Mouse (Mus musculus): ENCODE results near the gene Selenos. TPM values are rescaled to one million over a fixed set of nuclear protein-coding genes. Genes with fewer than 3 reads are reported as not detected.

The Selenos gene
- polyA plus RNA-seq, 1 experiment, result 50.9 TPM

DNA sequence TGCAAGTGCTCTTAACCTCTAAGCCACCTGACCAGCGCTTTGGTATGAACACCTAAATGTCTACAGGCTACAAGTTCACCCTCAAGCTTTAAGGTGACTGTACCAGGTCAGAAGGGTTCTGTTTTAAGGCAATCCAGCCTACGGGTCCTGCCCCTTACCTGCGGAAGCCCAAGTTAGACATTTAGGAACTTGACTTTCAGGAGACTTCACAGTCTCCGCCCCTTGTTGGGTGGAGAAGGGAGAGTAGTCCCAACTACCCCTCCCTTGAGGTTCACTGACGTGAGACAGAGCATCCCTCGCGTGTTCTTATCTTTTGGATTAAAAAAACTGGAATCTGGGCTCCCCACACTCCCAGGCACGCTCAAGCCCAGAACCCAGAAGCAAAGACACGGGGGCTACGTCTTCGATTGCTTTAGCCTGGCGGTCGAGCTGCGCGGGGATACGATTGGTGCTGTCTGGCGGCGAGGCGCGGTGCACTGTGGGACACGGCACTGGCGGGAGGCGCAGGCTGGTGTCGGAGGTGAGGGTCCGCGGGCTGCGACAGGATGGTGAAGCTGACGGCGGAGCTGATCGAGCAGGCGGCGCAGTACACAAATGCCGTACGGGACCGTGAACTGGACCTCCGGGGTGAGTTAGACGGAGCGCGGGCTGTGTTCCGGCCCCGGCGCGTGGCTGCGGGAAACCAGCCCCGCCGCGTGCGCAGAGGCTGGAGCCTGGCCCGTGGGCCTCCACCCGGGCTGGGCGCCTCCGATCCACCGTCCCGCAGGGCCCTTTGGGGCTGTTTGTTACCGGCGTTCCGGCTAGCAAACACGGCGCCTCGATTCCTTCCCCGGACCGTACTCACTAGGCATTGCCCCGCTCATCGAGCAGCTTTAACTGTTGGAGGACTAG, 19.1 kb upstream of the Selenos start:
- H3K4me2 ChIP-seq (ENCODE audit: low read depth), result peak overlapping the region; percentile 99
- no peaks in the 10 kb centered on the region for H3K27me3 ChIP-seq (ENCODE audit: control insufficient read depth, insufficient read depth, insufficient read length)
- H3ac ChIP-seq (ENCODE audit: control insufficient read depth, insufficient read length), result peak overlapping the region; percentile 23
- H3K79me2 ChIP-seq (ENCODE audit: control insufficient read depth, insufficient read depth), result peaks cover 26% of the 10 kb centered on the region
- peaks cover 26% of the 10 kb centered on the region for H3K36me3 ChIP-seq (ENCODE audit: control insufficient read depth, insufficient read depth)
- H3K4me3 ChIP-seq, result peak overlapping the region; percentile 91
- no peak for TF ChIP-seq CEBPB (IDR thresholded peaks at IDR 0.05; ENCODE audit: insufficient read depth, poor library complexity, severe bottlenecking)
- peak; percentile 81 for TF ChIP-seq SRF (IDR thresholded peaks at IDR 0.05; ENCODE audit: control insufficient read depth, insufficient read length, low read depth)
- TF ChIP-seq POLR2AphosphoS2 (IDR thresholded peaks at IDR 0.05; ENCODE audit: insufficient read length, low read depth), result peak; percentile 96
- TF ChIP-seq TCF3 (IDR thresholded peaks at IDR 0.05; ENCODE audit: insufficient read length, low read depth), result no peak
- no peak for TF ChIP-seq MYOD1 (IDR thresholded peaks at IDR 0.05; ENCODE audit: control insufficient read depth in 1 of 3, insufficient read length in 2 of 3, low read depth in 2 of 3)
- TF ChIP-seq REST (IDR thresholded peaks at IDR 0.05; ENCODE audit: insufficient read depth, insufficient read length), result no peak
- TF ChIP-seq USF1 (IDR thresholded peaks at IDR 0.05; ENCODE audit: low read depth), result no peak
- TF ChIP-seq E2F4 (IDR thresholded peaks at IDR 0.05; ENCODE audit: insufficient read depth), result no peak
- TF ChIP-seq POLR2A (IDR thresholded peaks at IDR 0.05; ENCODE audit: insufficient read length, low read depth), result peak; percentile 99
- TF ChIP-seq MAX (IDR thresholded peaks at IDR 0.05; ENCODE audit: low read depth), result no peak
- peak in 2 of 3 experiments; percentile 6 to 33 for TF ChIP-seq MYOG (IDR thresholded peaks at IDR 0.05; ENCODE audit: control insufficient read depth in 1 of 3, insufficient read depth in 1 of 3, insufficient read length in 2 of 3, low read depth in 2 of 3)
- TF ChIP-seq TCF12 (IDR thresholded peaks at IDR 0.05; ENCODE audit: insufficient read depth, poor library complexity, severe bottlenecking), result no peak

DNA sequence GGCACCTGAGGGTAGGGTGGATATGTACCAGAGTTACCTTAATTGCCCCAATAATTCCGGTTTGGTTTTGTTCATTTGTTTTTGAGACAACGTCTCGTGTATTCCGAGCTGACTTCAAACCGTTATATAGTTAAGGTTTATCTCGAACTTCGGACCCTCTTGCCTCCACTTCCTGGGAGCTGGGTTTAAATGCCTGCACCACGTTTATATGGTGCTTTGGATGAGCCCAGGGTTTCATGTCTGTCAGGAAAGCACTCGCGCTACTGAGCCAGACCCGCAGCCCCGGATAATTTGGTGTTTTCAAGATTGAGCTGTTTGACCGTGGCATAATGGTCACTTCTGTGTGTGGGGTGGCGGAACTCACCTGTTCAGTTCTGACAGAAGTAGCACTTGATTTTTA, 18.4 kb upstream of the Selenos start:
- Histone ChIP-seq H3K4me3 (peak overlapping the region; percentile 91), H3ac (ENCODE audit: control insufficient read depth, insufficient read length) (peak overlapping the region; percentile 23), H3K4me2 (ENCODE audit: low read depth) (peak overlapping the region; percentile 81), H3K36me3 (ENCODE audit: control insufficient read depth, insufficient read depth) (peaks cover 27% of the 10 kb centered on the region), H3K27me3 (ENCODE audit: control insufficient read depth, insufficient read depth, insufficient read length) (no peaks in the 10 kb centered on the region), H3K79me2 (ENCODE audit: control insufficient read depth, insufficient read depth) (peaks cover 26% of the 10 kb centered on the region)
- TF ChIP-seq POLR2AphosphoS2 (IDR thresholded peaks at IDR 0.05; ENCODE audit: insufficient read length, low read depth) (no peak), USF1 (IDR thresholded peaks at IDR 0.05; ENCODE audit: low read depth) (no peak), POLR2A (IDR thresholded peaks at IDR 0.05; ENCODE audit: insufficient read length, low read depth) (no peak), TCF3 (IDR thresholded peaks at IDR 0.05; ENCODE audit: insufficient read length, low read depth) (no peak), REST (IDR thresholded peaks at IDR 0.05; ENCODE audit: insufficient read depth, insufficient read length) (no peak), MAX (IDR thresholded peaks at IDR 0.05; ENCODE audit: low read depth) (no peak), MYOD1 (IDR thresholded peaks at IDR 0.05; ENCODE audit: control insufficient read depth in 1 of 3, insufficient read length in 2 of 3, low read depth in 2 of 3) (no peak), E2F4 (IDR thresholded peaks at IDR 0.05; ENCODE audit: insufficient read depth) (no peak)

DNA sequence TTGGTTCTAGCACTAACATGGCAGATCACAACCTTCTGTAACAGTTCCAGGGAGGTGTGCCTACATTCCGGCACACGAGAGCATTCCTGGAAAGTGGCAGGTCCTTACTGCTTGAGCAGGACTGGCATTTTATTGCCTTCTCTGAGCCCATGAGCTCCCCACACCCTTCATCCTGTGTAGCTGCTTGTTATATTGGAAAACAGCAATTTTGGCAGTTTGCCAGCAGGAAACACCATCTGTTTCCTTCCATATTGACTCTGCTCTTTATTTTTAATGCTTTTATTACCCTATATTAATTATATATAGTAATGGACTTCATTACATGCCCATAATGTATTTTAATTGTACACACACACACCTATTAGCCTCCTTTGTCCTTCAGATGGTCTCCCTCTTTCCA, 3.0 kb upstream of the Selenos start:
- no peak overlapping the region for H3ac ChIP-seq (ENCODE audit: control insufficient read depth, insufficient read length)
- no peak overlapping the region for H3K4me2 ChIP-seq (ENCODE audit: low read depth)
- TF ChIP-seq E2F4 (IDR thresholded peaks at IDR 0.05; ENCODE audit: insufficient read depth) (no peak), USF1 (IDR thresholded peaks at IDR 0.05; ENCODE audit: low read depth) (no peak), TCF3 (IDR thresholded peaks at IDR 0.05; ENCODE audit: insufficient read length, low read depth) (no peak), MYOD1 (IDR thresholded peaks at IDR 0.05; ENCODE audit: control insufficient read depth in 1 of 3, insufficient read length in 2 of 3, low read depth in 2 of 3) (no peak), TCF12 (IDR thresholded peaks at IDR 0.05; ENCODE audit: insufficient read depth, poor library complexity, severe bottlenecking) (no peak), SRF (IDR thresholded peaks at IDR 0.05; ENCODE audit: control insufficient read depth, insufficient read length, low read depth) (no peak), MYOG (IDR thresholded peaks at IDR 0.05; ENCODE audit: control insufficient read depth in 1 of 3, insufficient read depth in 1 of 3, insufficient read length in 2 of 3, low read depth in 2 of 3) (no peak), POLR2A (IDR thresholded peaks at IDR 0.05; ENCODE audit: insufficient read length, low read depth) (no peak), REST (IDR thresholded peaks at IDR 0.05; ENCODE audit: insufficient read depth, insufficient read length) (no peak), POLR2AphosphoS2 (IDR thresholded peaks at IDR 0.05; ENCODE audit: insufficient read length, low read depth) (no peak), CEBPB (IDR thresholded peaks at IDR 0.05; ENCODE audit: insufficient read depth, poor library complexity, severe bottlenecking) (no peak), MAX (IDR thresholded peaks at IDR 0.05; ENCODE audit: low read depth) (no peak)
- H3K36me3 ChIP-seq (ENCODE audit: control insufficient read depth, insufficient read depth), result peaks cover 44% of the 10 kb centered on the region
- H3K4me3 ChIP-seq, result no peak overlapping the region
- no peaks in the 10 kb centered on the region for H3K27me3 ChIP-seq (ENCODE audit: control insufficient read depth, insufficient read depth, insufficient read length)
- peaks cover 11% of the 10 kb centered on the region for H3K79me2 ChIP-seq (ENCODE audit: control insufficient read depth, insufficient read depth)

DNA sequence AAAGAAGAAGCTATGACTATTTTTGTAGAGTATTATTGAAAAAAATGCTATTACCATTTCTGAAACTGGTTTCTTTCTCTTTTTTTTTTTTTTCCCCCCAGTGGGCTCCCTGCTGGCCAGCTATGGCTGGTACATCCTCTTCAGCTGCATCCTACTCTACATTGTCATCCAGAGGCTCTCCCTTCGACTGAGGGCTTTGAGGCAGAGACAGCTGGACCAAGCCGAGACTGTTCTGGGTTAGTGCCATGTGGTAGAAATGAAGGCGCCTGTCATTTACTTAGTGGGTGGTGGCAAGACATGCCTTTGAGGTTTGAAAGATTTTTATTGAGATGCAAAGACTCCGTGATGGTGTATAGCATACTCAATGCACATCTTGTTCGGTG, 773 bp downstream of the Selenos start:
- Histone ChIP-seq H3K4me3 (peak overlapping the region; percentile 55), H3K79me2 (ENCODE audit: control insufficient read depth, insufficient read depth) (peaks cover 14% of the 10 kb centered on the region), H3ac (ENCODE audit: control insufficient read depth, insufficient read length) (peak overlapping the region; percentile 15), H3K27me3 (ENCODE audit: control insufficient read depth, insufficient read depth, insufficient read length) (no peaks in the 10 kb centered on the region), H3K36me3 (ENCODE audit: control insufficient read depth, insufficient read depth) (peaks cover 31% of the 10 kb centered on the region), H3K4me2 (ENCODE audit: low read depth) (peak overlapping the region; percentile 92)
- TF ChIP-seq TCF3 (IDR thresholded peaks at IDR 0.05; ENCODE audit: insufficient read length, low read depth), result no peak
- peak in 1 of 3 experiments; percentile 6 for TF ChIP-seq MYOD1 (IDR thresholded peaks at IDR 0.05; ENCODE audit: control insufficient read depth in 1 of 3, insufficient read length in 2 of 3, low read depth in 2 of 3)
- TF ChIP-seq MYOG (IDR thresholded peaks at IDR 0.05; ENCODE audit: control insufficient read depth in 1 of 3, insufficient read depth in 1 of 3, insufficient read length in 2 of 3, low read depth in 2 of 3), result peak in 2 of 3 experiments; percentile 31 to 33
